In the genomic region with DNA sequence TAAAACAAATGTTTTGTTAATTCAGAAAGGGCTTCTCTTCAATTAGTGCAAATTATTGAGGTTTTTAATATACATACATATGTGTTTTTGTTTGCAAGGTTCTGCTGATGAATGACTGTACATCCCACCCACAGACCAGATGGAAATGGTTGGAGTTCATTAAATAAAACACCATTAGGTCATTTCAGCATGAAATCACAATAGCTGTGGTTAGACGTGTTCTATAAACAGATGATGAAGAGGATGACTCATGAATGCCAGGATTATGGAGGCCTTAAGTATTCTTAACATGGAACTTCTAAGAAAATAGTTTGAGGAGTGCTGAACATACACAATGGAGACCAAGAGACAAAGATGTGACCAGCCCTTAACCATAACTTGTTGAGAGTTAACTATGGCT, we compare ENCODE assay signal across 22 mouse cellular contexts.
DNase-seq lines count a peak whose midpoint lies in the region; ATAC-seq and TF ChIP-seq lines count a peak whose summit lies in the region.
"Had no signal": no experiment of that assay in that cellular context is flagged by ENCODE, and none has a peak within 500 bp of the region (broad histone marks: within the 10 kb centered on the region; RNA-seq: fewer than 3 reads in every experiment).

No protein-coding gene starts in this region.

- peak; percentile 91 for ATAC-seq in Patski
- ATAC-seq in intestine, embryonic 15.5 days: no peak
- ATAC-seq: activated CD4-positive, CD25-positive, alpha-beta regulatory T cell, adult 4 months; forebrain, embryonic 14.5 days had no signal

- CTCF ChIA-PET in Patski (lab: Charles Lee): interaction anchor here (0.9 to 1.0 kb wide), 2 partner anchors 10 to 185 kb away, joined by 3 read pairs; no protein-coding TSS in a partner anchor

- H3K9ac ChIP-seq in intestine, embryonic 15.5 days: no peak overlapping the region
- H3K9ac ChIP-seq: heart, embryonic 12.5 days; heart, embryonic 15.5 days; hindbrain, embryonic 15.5 days had no signal

- in situ Hi-C loops in Patski (cut with MboI; ENCODE audit: low pct_unique_long_range_greater_than_20kb): no loop called here

- H3K36me3 ChIP-seq in C2C12 (ENCODE audit: control insufficient read depth, insufficient read depth) (no peaks in the 10 kb centered on the region), myocyte (ENCODE audit: control insufficient read depth, insufficient read depth) (no peaks in the 10 kb centered on the region)
- H3K36me3 ChIP-seq in intestine, embryonic 15.5 days: no peaks in the 10 kb centered on the region
- H3K36me3 ChIP-seq: heart, embryonic 12.5 days; heart, embryonic 15.5 days; hindbrain, embryonic 15.5 days had no signal

- H3K9me3 ChIP-seq in intestine, embryonic 15.5 days: no peaks in the 10 kb centered on the region
- H3K9me3 ChIP-seq: heart, embryonic 12.5 days; heart, embryonic 15.5 days; hindbrain, embryonic 15.5 days had no signal

- TF ChIP-seq POLR2A in myocyte (IDR thresholded peaks at IDR 0.05; ENCODE audit: insufficient read length, low read depth): no peak

- H3K27ac ChIP-seq in intestine, embryonic 15.5 days: no peak overlapping the region
- H3K27ac ChIP-seq: heart, embryonic 15.5 days; hindbrain, embryonic 15.5 days had no signal

- H3K79me2 ChIP-seq in C2C12 (ENCODE audit: control insufficient read depth, insufficient read depth) (no peaks in the 10 kb centered on the region), myocyte (ENCODE audit: control insufficient read depth, insufficient read depth) (no peaks in the 10 kb centered on the region)

- no peaks in the 10 kb centered on the region for H3K79me3 ChIP-seq in C2C12 (ENCODE audit: low read depth)

- H3K4me3 ChIP-seq in C2C12 (ENCODE audit: insufficient read depth, poor library complexity, severe bottlenecking) (no peak overlapping the region), myocyte (no peak overlapping the region)
- H3K4me3 ChIP-seq in intestine, embryonic 15.5 days (replicated peaks): no peak overlapping the region
- H3K4me3 ChIP-seq: heart, embryonic 12.5 days; heart, embryonic 15.5 days; hindbrain, embryonic 15.5 days had no signal

- POLR2A ChIA-PET in Patski (lab: Charles Lee): interaction anchor here (0.7 kb wide), 1 partner anchor 13 kb away, joined by 3 read pairs; no protein-coding TSS in a partner anchor

- H3K4me1 ChIP-seq in intestine, embryonic 15.5 days (replicated peaks): no peaks in the 10 kb centered on the region
- H3K4me1 ChIP-seq: heart, embryonic 12.5 days; heart, embryonic 15.5 days; hindbrain, embryonic 15.5 days had no signal

- peak; percentile 89 for DNase-seq in 3T3-L1 (ENCODE audit: low read depth, low spot score)
- peak; percentile 79 for DNase-seq in Patski (ENCODE audit: low read depth, low spot score)
- DNase-seq in heart, postnatal 36 days: no peak
- no peak for DNase-seq in kidney, postnatal 36 days
- DNase-seq: adrenal gland, adult 8-10 months; adrenal gland, postnatal 25 days; cerebellum, adult 18-20 months; cerebellum, adult 9-10 months; cerebellum, postnatal 14 days; gastrocnemius, postnatal 25 days; heart, adult 18-20 months; heart, postnatal 10 days; heart, postnatal 4 days; kidney, adult 11 months had no signal

- H3K27me3 ChIP-seq in C2C12 (ENCODE audit: control insufficient read depth, insufficient read depth, insufficient read length) (no peaks in the 10 kb centered on the region), Patski (no peaks in the 10 kb centered on the region), myocyte (ENCODE audit: control insufficient read depth, insufficient read depth, insufficient read length) (no peaks in the 10 kb centered on the region)
- H3K27me3 ChIP-seq in intestine, embryonic 15.5 days (replicated peaks): no peaks in the 10 kb centered on the region
- H3K27me3 ChIP-seq: heart, embryonic 12.5 days; heart, embryonic 15.5 days; hindbrain, embryonic 15.5 days had no signal

- no peak for TF ChIP-seq CTCF in C2C12 (IDR thresholded peaks at IDR 0.05; ENCODE audit: control insufficient read depth, insufficient read depth, insufficient read length)
- TF ChIP-seq CTCF in Patski (IDR thresholded peaks at IDR 0.05): no peak

- no peak overlapping the region for H3ac ChIP-seq in C2C12 (ENCODE audit: control insufficient read depth, insufficient read length, low read depth)
- no peak overlapping the region for H3ac ChIP-seq in myocyte (ENCODE audit: control insufficient read depth, insufficient read length)

- peak overlapping the region; percentile 43 for H3K4me2 ChIP-seq in myocyte (ENCODE audit: low read depth)
- no peak overlapping the region for H3K4me2 ChIP-seq in intestine, embryonic 15.5 days (replicated peaks)
- H3K4me2 ChIP-seq: heart, embryonic 12.5 days; heart, embryonic 15.5 days; hindbrain, embryonic 15.5 days had no signal

- 58% methylated on average over 1 of the region's 1 CpGs for WGBS in intestine, embryonic 15.5 days

- intact Hi-C loops in heart, postnatal 36 days (cut with DNase I): no loop called here

TF ChIP-seq in C2C12, 6 proteins besides CTCF, POLR2A, EP300 and RAD21:
- TF ChIP-seq USF1 (IDR thresholded peaks at IDR 0.05; ENCODE audit: low read depth) (no peak), MYOD1 (IDR thresholded peaks at IDR 0.05; ENCODE audit: control insufficient read depth, insufficient read length, low read depth) (peak; percentile 21), FOSL1 (IDR thresholded peaks at IDR 0.05; ENCODE audit: insufficient read depth, low read length, poor library complexity, severe bottlenecking) (peak; percentile 86)

TF ChIP-seq in myocyte, 11 proteins besides CTCF, POLR2A, EP300 and RAD21:
- TF ChIP-seq POLR2AphosphoS2 (IDR thresholded peaks at IDR 0.05; ENCODE audit: insufficient read length, low read depth) (no peak), E2F4 (IDR thresholded peaks at IDR 0.05; ENCODE audit: insufficient read depth) (no peak), MAX (IDR thresholded peaks at IDR 0.05; ENCODE audit: low read depth) (no peak), MYOG (IDR thresholded peaks at IDR 0.05; ENCODE audit: control insufficient read depth in 1 of 3, insufficient read depth in 1 of 3, insufficient read length in 2 of 3, low read depth in 2 of 3) (no peak)

Comparison
In these comparisons a context has a peak if more than half of its experiments do, and no peak if none do; other contexts are left out.
1. DNase-seq: peak in 3T3-L1 (single experiment) and Patski (single experiment); none in heart, postnatal 36 days (0 of 2) and kidney, postnatal 36 days (0 of 2).